Mouse (Mus musculus): Measurements from ENCODE around the gene R3hdml. TPM values are rescaled to one million over a fixed set of nuclear protein-coding genes. Genes with fewer than 3 reads are reported as not detected.
"Not testable (repeated sequence)": the region's sequence is repeated elsewhere in the genome, so short reads cannot be mapped to it uniquely, and the experiment has no call there.

The R3hdml gene
- total and polyA plus RNA-seq, 2 experiments from 2014 or later, result not detected

- H3K27ac ChIP-seq (ENCODE audit: low read depth), result no peak overlapping the region
- no peak overlapping the region for H3K4me3 ChIP-seq (ENCODE audit: low read depth, low read length)
- DNase-seq (ENCODE audit: low spot score) (no peak), ATAC-seq (ENCODE audit: insufficient read depth, low read depth) (no peak)
- 73% methylated on average over 6 of the region's 6 CpGs for WGBS
- TF ChIP-seq CTCF (IDR thresholded peaks at IDR 0.05; ENCODE audit: low read depth) (peak; percentile 61), EP300 (IDR thresholded peaks at IDR 0.05; ENCODE audit: low read depth) (no peak)
- H3K9me3 ChIP-seq (replicated peaks; ENCODE audit: control insufficient read depth, low read length), result no peaks in the 10 kb centered on the region
- H3K4me2 ChIP-seq (ENCODE audit: low read depth, low read length), result no peak overlapping the region
- 0 out of 2 replicates have a peak, but pooled peaks cover 4% of the 10 kb centered on the region for H3K27me3 ChIP-seq (ENCODE audit: control insufficient read depth, insufficient read depth, low read length)
- no peaks in the 10 kb centered on the region for H3K4me1 ChIP-seq (ENCODE audit: control insufficient read depth, insufficient read depth)
- H3K9ac ChIP-seq (replicated peaks; ENCODE audit: low read depth, low read length), result no peak overlapping the region
- no peaks in the 10 kb centered on the region for H3K36me3 ChIP-seq (replicated peaks; ENCODE audit: control insufficient read depth, insufficient read depth, low read length)
Measured at GRCm38 (mm10) chr2:163452738-163453137, 39.4 kb upstream of the R3hdml start.

- H3K9ac ChIP-seq (replicated peaks; ENCODE audit: low read depth, low read length), result no peak overlapping the region
- WGBS, result 79% methylated on average over 13 of the region's 13 CpGs
- DNase-seq (ENCODE audit: low spot score) (no peak), ATAC-seq (ENCODE audit: insufficient read depth, low read depth) (no peak)
- H3K27me3 ChIP-seq (ENCODE audit: control insufficient read depth, insufficient read depth, low read length), result peaks cover 4% of the 10 kb centered on the region; the same call in 1 of the 2 replicates
- H3K4me2 ChIP-seq (ENCODE audit: low read depth, low read length), result no peak overlapping the region
- no peak overlapping the region for H3K27ac ChIP-seq (ENCODE audit: low read depth)
- no peaks in the 10 kb centered on the region for H3K4me1 ChIP-seq (ENCODE audit: control insufficient read depth, insufficient read depth)
- TF ChIP-seq CTCF (IDR thresholded peaks at IDR 0.05; ENCODE audit: low read depth) (no peak), EP300 (IDR thresholded peaks at IDR 0.05; ENCODE audit: low read depth) (no peak)
- no peaks in the 10 kb centered on the region for H3K9me3 ChIP-seq (replicated peaks; ENCODE audit: control insufficient read depth, low read length)
- H3K4me3 ChIP-seq (ENCODE audit: low read depth, low read length), result no peak overlapping the region
- no peaks in the 10 kb centered on the region for H3K36me3 ChIP-seq (replicated peaks; ENCODE audit: control insufficient read depth, insufficient read depth, low read length)
Measured at GRCm38 (mm10) chr2:163453378-163453777, 38.7 kb upstream of the R3hdml start.

- peaks cover 17% of the 10 kb centered on the region for H3K4me1 ChIP-seq (ENCODE audit: control insufficient read depth, insufficient read depth)
- no peak for ATAC-seq (ENCODE audit: insufficient read depth, low read depth)
- DNase-seq (ENCODE audit: low spot score), result no peak
- peaks cover 9% of the 10 kb centered on the region; the same call in 1 of the 2 replicates for H3K27me3 ChIP-seq (ENCODE audit: control insufficient read depth, insufficient read depth, low read length)
- H3K36me3 ChIP-seq (replicated peaks; ENCODE audit: control insufficient read depth, insufficient read depth, low read length), result no peaks in the 10 kb centered on the region
- H3K9ac ChIP-seq (replicated peaks; ENCODE audit: low read depth, low read length), result no peak overlapping the region
- H3K4me3 ChIP-seq (ENCODE audit: low read depth, low read length), result 0 out of 2 replicates have a peak overlapping the region, but pooled peaks have one; percentile 7
- peak overlapping the region; percentile 44 for H3K4me2 ChIP-seq (ENCODE audit: low read depth, low read length)
- TF ChIP-seq EP300 (IDR thresholded peaks at IDR 0.05; ENCODE audit: low read depth) (no peak), CTCF (IDR thresholded peaks at IDR 0.05; ENCODE audit: low read depth) (no peak)
- H3K27ac ChIP-seq (ENCODE audit: low read depth), result no peak overlapping the region
- 29% methylated on average over 27 of the region's 27 CpGs for WGBS
- no peaks in the 10 kb centered on the region for H3K9me3 ChIP-seq (replicated peaks; ENCODE audit: control insufficient read depth, low read length)
Measured at GRCm38 (mm10) chr2:163458539-163459265, 33.4 kb upstream of the R3hdml start.

GRCm38 (mm10) chr2:163459380-163459779 is 32.7 kb upstream of the R3hdml start:
- Histone ChIP-seq H3K36me3 (replicated peaks; ENCODE audit: control insufficient read depth, insufficient read depth, low read length) (no peaks in the 10 kb centered on the region), H3K4me1 (ENCODE audit: control insufficient read depth, insufficient read depth) (peaks cover 24% of the 10 kb centered on the region), H3K4me2 (ENCODE audit: low read depth, low read length) (peak overlapping the region; percentile 44), H3K9me3 (replicated peaks; ENCODE audit: control insufficient read depth, low read length) (no peaks in the 10 kb centered on the region), H3K27me3 (ENCODE audit: control insufficient read depth, insufficient read depth, low read length) (peaks cover 9% of the 10 kb centered on the region; the same call in 1 of the 2 replicates), H3K27ac (ENCODE audit: low read depth) (no peak overlapping the region), H3K9ac (replicated peaks; ENCODE audit: low read depth, low read length) (no peak overlapping the region), H3K4me3 (ENCODE audit: low read depth, low read length) (0 out of 2 replicates have a peak overlapping the region, but pooled peaks have one; percentile 7)
- WGBS, result 23% methylated on average over 10 of the region's 10 CpGs
- TF ChIP-seq EP300 (IDR thresholded peaks at IDR 0.05; ENCODE audit: low read depth) (no peak), CTCF (IDR thresholded peaks at IDR 0.05; ENCODE audit: low read depth) (no peak)
- DNase-seq (ENCODE audit: low spot score) (no peak), ATAC-seq (ENCODE audit: insufficient read depth, low read depth) (0 out of 2 replicates have a peak, but pooled peaks have one; percentile 22)

- H3K4me1 ChIP-seq (ENCODE audit: control insufficient read depth, insufficient read depth), result peaks cover 33% of the 10 kb centered on the region
- H3K4me2 ChIP-seq (ENCODE audit: low read depth, low read length), result no peak overlapping the region
- H3K36me3 ChIP-seq (replicated peaks; ENCODE audit: control insufficient read depth, insufficient read depth, low read length), result no peaks in the 10 kb centered on the region
- DNase-seq (ENCODE audit: low spot score), result no peak
- 83% methylated on average over 8 of the region's 8 CpGs for WGBS
- no peak overlapping the region for H3K4me3 ChIP-seq (ENCODE audit: low read depth, low read length)
- H3K27me3 ChIP-seq (ENCODE audit: control insufficient read depth, insufficient read depth, low read length), result peaks cover 9% of the 10 kb centered on the region; the same call in 1 of the 2 replicates
- no peak overlapping the region for H3K27ac ChIP-seq (ENCODE audit: low read depth)
- ATAC-seq (ENCODE audit: insufficient read depth, low read depth), result no peak
- H3K9ac ChIP-seq (replicated peaks; ENCODE audit: low read depth, low read length), result no peak overlapping the region
- H3K9me3 ChIP-seq (replicated peaks; ENCODE audit: control insufficient read depth, low read length), result no peaks in the 10 kb centered on the region
- no peak for TF ChIP-seq CTCF (IDR thresholded peaks at IDR 0.05; ENCODE audit: low read depth)
- TF ChIP-seq EP300 (IDR thresholded peaks at IDR 0.05; ENCODE audit: low read depth), result no peak
Measured at GRCm38 (mm10) chr2:163460622-163461021, 31.5 kb upstream of the R3hdml start.

- H3K36me3 ChIP-seq (replicated peaks; ENCODE audit: control insufficient read depth, insufficient read depth, low read length); H3K9me3 ChIP-seq (replicated peaks; ENCODE audit: control insufficient read depth, low read length): not testable (repeated sequence)
- H3K4me1 ChIP-seq (ENCODE audit: control insufficient read depth, insufficient read depth), result peaks cover 33% of the 10 kb centered on the region
Measured at GRCm38 (mm10) chr2:163461307-163461706, 30.8 kb upstream of the R3hdml start.

More at GRCm38 (mm10) chr2:163461307-163461706, 30.8 kb upstream of the R3hdml start:
- H3K27me3 ChIP-seq (ENCODE audit: control insufficient read depth, insufficient read depth, low read length); ATAC-seq (ENCODE audit: insufficient read depth, low read depth); H3K4me3 ChIP-seq (ENCODE audit: low read depth, low read length); H3K4me2 ChIP-seq (ENCODE audit: low read depth, low read length); H3K9ac ChIP-seq (replicated peaks; ENCODE audit: low read depth, low read length); H3K27ac ChIP-seq (ENCODE audit: low read depth); DNase-seq (ENCODE audit: low spot score): not testable (repeated sequence)
- 92% methylated on average over 9 of the region's 9 CpGs for WGBS
